Mouse (Mus musculus) E14TG2a.4 (cell line): ENCODE measurements around the gene Akt1.

Source experiments
- CTCF ChIP-seq: conservative IDR thresholded peaks from 2 replicates; pipeline ENCODE4 v1.5.1; 2014; ENCODE audit warnings: low read length
- NANOG ChIP-seq: IDR thresholded peaks from 2 replicates; pipeline ENCODE4 v1.6.1; 2014; ENCODE audit warnings: borderline replicate concordance, low read length, mixed read lengths
- POU5F1 ChIP-seq: IDR thresholded peaks from 2 replicates; pipeline ENCODE4 v1.6.1; 2014; ENCODE audit warnings: low read length, borderline replicate concordance

GRCm38 (mm10) chr12:112619686-112620353 is 54.9 kb downstream of the Akt1 start, which contains the start of gene Adssl1:
- TF ChIP-seq CTCF = no peak
- no peak for TF ChIP-seq POU5F1
- no peak for TF ChIP-seq NANOG
